Mouse (Mus musculus): ENCODE measurements around the gene Sh3rf3.

GRCm38 (mm10) chr10:59050434-59050833, 237.3 kb downstream of the Sh3rf3 start:
- TF ChIP-seq CTCF (IDR thresholded peaks at IDR 0.05; ENCODE audit: low read depth) (no peak), EP300 (IDR thresholded peaks at IDR 0.05; ENCODE audit: low read depth) (no peak)

Measured in liver, embryonic 14.5 days (tissue).